Mouse (Mus musculus) layer of hippocampus, adult 9-10 months (tissue): ENCODE measurements around the gene Snrnp40.

Source experiments
- DNase-seq: peaks from one replicate; pipeline ENCODE4 v3.0.0; 2022; ENCODE audit warnings: low spot score

The Snrnp40 gene

GRCm38 (mm10) chr4:130359486-130360237, at the start of gene Snrnp40, which contains the start of gene Zcchc17:
Gene Snrnp40 (plus strand): TSS chr4:130360132.
Gene Zcchc17 (minus strand): TSS chr4:130359943.
- DNase-seq, result peak; percentile 99

GRCm38 (mm10) chr4:130312526-130312925, 47.4 kb upstream of the Snrnp40 start:
- DNase-seq, result no peak

GRCm38 (mm10) chr4:130313552-130313951, 46.4 kb upstream of the Snrnp40 start:
- DNase-seq, result no peak

- DNase-seq, result no peak
Measured at GRCm38 (mm10) chr4:130315771-130316527, 44.0 kb upstream of the Snrnp40 start.

- DNase-seq, result no peak
Measured at GRCm38 (mm10) chr4:130316691-130317090, 43.2 kb upstream of the Snrnp40 start.

- DNase-seq, result no peak
Measured at GRCm38 (mm10) chr4:130318122-130318521, 41.8 kb upstream of the Snrnp40 start.

GRCm38 (mm10) chr4:130319564-130319963, 40.4 kb upstream of the Snrnp40 start:
- DNase-seq, result no peak

- no peak for DNase-seq
Measured at GRCm38 (mm10) chr4:130321640-130322039, 38.3 kb upstream of the Snrnp40 start.

GRCm38 (mm10) chr4:130322567-130322966, 37.4 kb upstream of the Snrnp40 start:
- no peak for DNase-seq

GRCm38 (mm10) chr4:130323165-130323564, 36.8 kb upstream of the Snrnp40 start:
- DNase-seq, result no peak

- DNase-seq, result no peak
Measured at GRCm38 (mm10) chr4:130323607-130324006, 36.3 kb upstream of the Snrnp40 start.

- DNase-seq, result no peak
Measured at GRCm38 (mm10) chr4:130325446-130325845, 34.5 kb upstream of the Snrnp40 start.

- DNase-seq, result no peak
Measured at GRCm38 (mm10) chr4:130327366-130327765, 32.6 kb upstream of the Snrnp40 start.

GRCm38 (mm10) chr4:130335867-130336266, 24.1 kb upstream of the Snrnp40 start:
- DNase-seq, result no peak

- DNase-seq, result no peak
Measured at GRCm38 (mm10) chr4:130341691-130342090, 18.2 kb upstream of the Snrnp40 start.

GRCm38 (mm10) chr4:130349666-130350065, 10.3 kb upstream of the Snrnp40 start:
- DNase-seq, result no peak

GRCm38 (mm10) chr4:130350690-130351422, 9.1 kb upstream of the Snrnp40 start:
- DNase-seq, result no peak

- no peak for DNase-seq
Measured at GRCm38 (mm10) chr4:130352588-130352987, 7.3 kb upstream of the Snrnp40 start.

- DNase-seq, result no peak
Measured at GRCm38 (mm10) chr4:130357946-130358345, 2.0 kb upstream of the Snrnp40 start.

- DNase-seq, result no peak
Measured at GRCm38 (mm10) chr4:130360238-130360590, 282 bp downstream of the Snrnp40 start.

- no peak for DNase-seq
Measured at GRCm38 (mm10) chr4:130376675-130377074, 16.7 kb downstream of the Snrnp40 start.

GRCm38 (mm10) chr4:130377500-130377899, 17.6 kb downstream of the Snrnp40 start:
- no peak for DNase-seq

- no peak for DNase-seq
Measured at GRCm38 (mm10) chr4:130379181-130379580, 19.2 kb downstream of the Snrnp40 start.
